Mouse (Mus musculus) liver, adult 2 months (tissue): ENCODE results near the gene Scd4. TPM values are rescaled to one million over a fixed set of nuclear protein-coding genes. Genes with fewer than 3 reads are reported as not detected.

Experiments
- DNase-seq: peaks from one replicate; pipeline ENCODE4 v3.0.0-alpha.2; 2011; ENCODE audit warnings: low read depth, low spot score; ENCODE audit errors: extremely low read depth
- H3K27ac ChIP-seq: fragments of 200-500 bp; replicated peaks from 2 replicates; pipeline ENCODE4 v1.5.1; 2012; ENCODE audit warnings: low read depth, mild to moderate bottlenecking, control low read depth, inconsistent platforms, low read length; ENCODE audit not compliant: insufficient read depth
- H3K27me3 ChIP-seq: fragments of 200-500 bp; 2 replicates; pipeline ENCODE4 v1.6.1; 2012; ENCODE audit warnings: mild to moderate bottlenecking, moderate library complexity, low read length, inconsistent platforms; ENCODE audit not compliant: control insufficient read depth, insufficient read depth
- H3K36me3 ChIP-seq: fragments of 200-500 bp; 2 replicates; pipeline ENCODE4 v1.6.1; 2012; ENCODE audit warnings: low read length, inconsistent platforms; ENCODE audit not compliant: control insufficient read depth, insufficient read depth
- H3K4me1 ChIP-seq: fragments of 200-500 bp; 2 replicates; pipeline ENCODE4 v1.6.1; 2011; ENCODE audit warnings: low read length; ENCODE audit not compliant: control insufficient read depth, insufficient read depth
- H3K4me3 ChIP-seq: fragments of 200-500 bp; 2 replicates; pipeline ENCODE4 v1.5.1; 2011; ENCODE audit warnings: low read depth, mild to moderate bottlenecking, control low read depth, low read length, moderate library complexity; ENCODE audit not compliant: insufficient read depth
- H3K79me2 ChIP-seq: fragments of 200-500 bp; 2 replicates; pipeline ENCODE4 v1.6.1; 2012; ENCODE audit warnings: inconsistent platforms, mild to moderate bottlenecking, low read length, moderate library complexity; ENCODE audit not compliant: control insufficient read depth, insufficient read depth
- H3K9ac ChIP-seq: fragments of 200-500 bp; 2 replicates; pipeline ENCODE4 v1.6.1; 2012; ENCODE audit warnings: low read depth, mild to moderate bottlenecking, control low read depth, inconsistent platforms, low read length
- CTCF ChIP-seq: fragments of 200-500 bp; IDR thresholded peaks from 2 replicates; pipeline ENCODE4 v1.5.1; 2011; ENCODE audit warnings: low read depth, low read length, control low read depth
- POLR2A ChIP-seq: fragments of 200-500 bp; IDR thresholded peaks from 2 replicates; pipeline ENCODE4 v1.6.1; 2011; ENCODE audit warnings: low read length, control low read depth; ENCODE audit not compliant: insufficient read depth; ENCODE audit errors: extremely low read depth
- WGBS: fragments of 180-500 bp; shearing (Covaris S2); methylation state at CpG from one replicate; pipeline ENCODE4 v1.1.7; 2018; 5-methylcytosine and 5-hydroxymethylcytosine counted together
- polyA plus RNA-seq: library from polyadenylated mRNA; depleted of rRNA; stranded (reverse); fragments of >200 nt; gene quantifications from 2 replicates; pipeline ENCODE4 v1.2.3, GENCODE M21; 2012
- total RNA-seq: library from RNA; depleted of rRNA; stranded (reverse); fragments of >200 nt; gene quantifications from 2 replicates; pipeline ENCODE4 v1.2.3, GENCODE M21; 2014

The Scd4 gene
- total and polyA plus RNA-seq, 2 experiments, result 0.07 to 0.09 TPM

- no peak for TF ChIP-seq CTCF
- no peak for TF ChIP-seq POLR2A
Observed at GRCm38 (mm10) chr19:44286109-44286508, 46.8 kb upstream of the Scd4 start.

DNA sequence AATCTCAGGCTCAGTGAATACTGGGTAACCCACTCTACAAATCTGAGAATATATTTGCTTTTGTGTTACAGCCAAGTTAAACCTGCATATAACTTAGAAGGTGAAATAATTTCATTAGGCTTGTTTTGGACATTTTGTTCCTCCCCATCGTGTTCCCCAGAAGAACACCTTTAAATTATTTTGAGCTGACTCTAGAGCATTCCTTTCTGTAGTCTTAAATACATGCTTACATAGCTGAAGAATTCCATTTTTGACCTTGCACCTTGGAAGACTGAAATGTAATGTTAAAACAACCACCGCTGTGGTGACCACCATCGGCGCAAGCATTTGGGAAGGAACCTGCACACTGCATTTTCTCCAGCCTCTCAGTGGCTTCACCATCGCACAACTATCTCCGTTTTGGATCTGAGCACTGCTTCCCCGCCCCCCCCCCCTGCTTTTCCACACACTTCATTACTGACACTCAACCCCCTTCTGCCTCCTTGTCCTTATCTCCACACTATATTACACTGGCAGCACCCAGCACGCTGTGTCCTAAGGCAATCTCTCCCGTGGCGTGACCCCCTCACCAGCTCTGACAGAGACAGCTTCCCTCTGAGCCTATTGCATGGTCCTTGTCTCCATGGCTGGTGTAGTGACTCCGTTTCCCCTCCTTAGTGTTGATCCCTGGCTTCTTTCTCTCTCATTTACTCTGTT, 45.3 kb upstream of the Scd4 start:
- H3K36me3 ChIP-seq, result no peaks in the 10 kb centered on the region
- H3K4me1 ChIP-seq, result no peaks in the 10 kb centered on the region
- no peak for DNase-seq
- no peak overlapping the region for H3K9ac ChIP-seq
- H3K79me2 ChIP-seq, result no peaks in the 10 kb centered on the region
- WGBS, result 74% methylated on average over 11 of the region's 11 CpGs
- no peak overlapping the region for H3K4me3 ChIP-seq
- TF ChIP-seq CTCF (no peak), POLR2A (no peak)
- H3K27ac ChIP-seq, result no peak overlapping the region
- peaks cover 2% of the 10 kb centered on the region; the same call in 1 of the 2 replicates for H3K27me3 ChIP-seq

More at GRCm38 (mm10) chr19:44286109-44286508, 46.8 kb upstream of the Scd4 start:
- Histone ChIP-seq H3K9ac (no peak overlapping the region), H3K4me3 (no peak overlapping the region), H3K27ac (no peak overlapping the region), H3K4me1 (no peaks in the 10 kb centered on the region), H3K27me3 (peaks cover 7% of the 10 kb centered on the region; the same call in 1 of the 2 replicates), H3K36me3 (no peaks in the 10 kb centered on the region), H3K79me2 (no peaks in the 10 kb centered on the region)
- WGBS, result 64% methylated on average over 2 of the region's 2 CpGs
- no peak for DNase-seq

DNA sequence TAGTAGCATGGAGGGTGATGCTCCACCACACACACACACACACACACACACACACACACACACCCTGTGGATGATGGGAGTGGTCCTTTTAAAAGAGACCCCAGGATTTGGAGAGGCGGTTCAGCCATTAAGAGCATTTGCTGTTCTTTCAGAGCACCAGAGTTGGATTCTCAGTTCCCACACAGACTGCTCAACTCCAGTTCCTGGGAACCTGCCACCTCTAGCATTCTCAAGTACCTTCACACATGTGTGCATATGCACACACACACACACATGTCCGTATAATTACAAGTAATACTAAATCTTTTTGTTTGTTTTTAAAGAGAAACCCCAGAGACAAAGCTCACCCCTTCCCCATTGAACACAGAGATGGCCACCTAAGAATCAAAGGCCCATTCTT, 40.8 kb upstream of the Scd4 start:
- H3K36me3 ChIP-seq, result no peaks in the 10 kb centered on the region

DNA sequence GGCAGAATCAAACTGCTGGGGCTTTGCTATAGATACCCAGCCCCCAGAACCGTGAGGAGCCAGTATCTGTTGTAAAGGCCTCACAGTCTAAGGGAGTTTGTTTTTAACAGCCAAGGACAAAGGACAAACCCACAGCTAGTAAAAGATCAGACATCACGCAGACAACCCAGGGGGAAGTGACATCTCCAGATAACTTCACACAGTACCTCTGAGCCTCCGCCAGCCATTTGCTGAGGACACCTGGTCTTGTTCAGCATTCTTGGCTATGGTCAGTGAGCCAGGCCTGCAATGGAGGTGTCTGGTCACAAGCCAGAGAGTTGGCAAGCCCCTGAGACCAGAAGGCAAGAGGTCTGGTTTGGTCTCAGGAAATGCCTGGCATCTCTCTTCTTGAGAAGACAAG, 40.4 kb upstream of the Scd4 start:
- H3K36me3 ChIP-seq, result no peaks in the 10 kb centered on the region
- no peak overlapping the region for H3K27ac ChIP-seq
- no peaks in the 10 kb centered on the region for H3K79me2 ChIP-seq
- H3K27me3 ChIP-seq, result no peaks in the 10 kb centered on the region; the same call in 1 of the 2 replicates
- DNase-seq, result no peak
- TF ChIP-seq POLR2A (no peak), CTCF (no peak)
- H3K9ac ChIP-seq, result no peak overlapping the region
- 79% methylated on average over 3 of the region's 3 CpGs for WGBS
- no peaks in the 10 kb centered on the region; the same call in 1 of the 2 replicates for H3K4me1 ChIP-seq
- no peak overlapping the region for H3K4me3 ChIP-seq

More for the DNA sequence above, 40.8 kb upstream of the Scd4 start:
- TF ChIP-seq POLR2A (no peak), CTCF (no peak)
- H3K27me3 ChIP-seq, result no peaks in the 10 kb centered on the region; the same call in 1 of the 2 replicates
- WGBS, result 91% methylated on average over 2 of the region's 2 CpGs
- H3K9ac ChIP-seq, result no peak overlapping the region
- H3K4me1 ChIP-seq, result no peaks in the 10 kb centered on the region; the same call in 1 of the 2 replicates
- no peak overlapping the region for H3K27ac ChIP-seq
- no peaks in the 10 kb centered on the region for H3K79me2 ChIP-seq
- DNase-seq, result no peak
- no peak overlapping the region for H3K4me3 ChIP-seq

- H3K4me1 ChIP-seq, result no peaks in the 10 kb centered on the region; the same call in 1 of the 2 replicates
- no peaks in the 10 kb centered on the region for H3K36me3 ChIP-seq
- 9% methylated on average over 21 of the region's 21 CpGs for WGBS
- TF ChIP-seq POLR2A, result no peak
- no peak for TF ChIP-seq CTCF
- DNase-seq, result peak; percentile 29
- H3K27ac ChIP-seq, result peak within 1 kb of the TSS; percentile 33; the same call in 1 of the 2 replicates
- peak within 1 kb of the TSS; percentile 56 for H3K4me3 ChIP-seq
- no peaks in the 10 kb centered on the region; the same call in 1 of the 2 replicates for H3K27me3 ChIP-seq
- H3K9ac ChIP-seq, result peak within 1 kb of the TSS; percentile 26
- H3K79me2 ChIP-seq, result no peaks in the 10 kb centered on the region
Observed at GRCm38 (mm10) chr19:44292941-44293768, 39.7 kb upstream of the Scd4 start, which contains the start of gene Scd2. Gene Scd2, plus strand, starts transcription at chr19:44293674.
